Mouse (Mus musculus): ENCODE data around the gene Fam107a.
"Not testable (repeated sequence)": the region's sequence is repeated elsewhere in the genome, so short reads cannot be mapped to it uniquely, and the experiment has no call there.

The Fam107a gene

GRCm38 (mm10) chr14:8315169-8315568 is 2.7 kb downstream of the Fam107a start:
- DNase-seq = no peak

GRCm38 (mm10) chr14:8314536-8314935 is 3.3 kb downstream of the Fam107a start:
- peak; percentile 32 for DNase-seq

GRCm38 (mm10) chr14:8313877-8314276 is 3.9 kb downstream of the Fam107a start:
- no peak for DNase-seq

- DNase-seq = no peak
These were observed 8.1 kb downstream of the Fam107a start for GRCm38 (mm10) chr14:8309621-8310141.

- DNase-seq = no peak
These were observed 9.2 kb downstream of the Fam107a start for GRCm38 (mm10) chr14:8308650-8309049.

- no peak for DNase-seq
These were observed 10.9 kb downstream of the Fam107a start for GRCm38 (mm10) chr14:8306884-8307283.

GRCm38 (mm10) chr14:8305014-8305413 is 12.8 kb downstream of the Fam107a start:
- DNase-seq = no peak

GRCm38 (mm10) chr14:8304082-8304481 is 13.7 kb downstream of the Fam107a start:
- no peak for DNase-seq

GRCm38 (mm10) chr14:8302687-8303086 is 15.1 kb downstream of the Fam107a start:
- no peak for DNase-seq

GRCm38 (mm10) chr14:8300281-8300680 is 17.5 kb downstream of the Fam107a start:
- peak; percentile 33 for DNase-seq

GRCm38 (mm10) chr14:8297889-8298293 is 19.9 kb downstream of the Fam107a start:
- DNase-seq = no peak

- no peak for DNase-seq
These were observed 23.6 kb downstream of the Fam107a start for GRCm38 (mm10) chr14:8294257-8294656.

- peak; percentile 5 for DNase-seq
These were observed 31.2 kb downstream of the Fam107a start for GRCm38 (mm10) chr14:8286595-8286994.

GRCm38 (mm10) chr14:8283784-8284183 is 34.0 kb downstream of the Fam107a start:
- DNase-seq = no peak

GRCm38 (mm10) chr14:8271281-8271680 is 46.5 kb downstream of the Fam107a start:
- DNase-seq = not testable (repeated sequence)

- no peak for DNase-seq
These were observed 53.4 kb downstream of the Fam107a start for GRCm38 (mm10) chr14:8264378-8264777.

- DNase-seq = no peak
These were observed 55.6 kb downstream of the Fam107a start for GRCm38 (mm10) chr14:8262242-8262641.

GRCm38 (mm10) chr14:8260214-8260613 is 57.6 kb downstream of the Fam107a start:
- DNase-seq = no peak

- no peak for DNase-seq
These were observed 58.7 kb downstream of the Fam107a start, which contains the start of gene Acox2 for GRCm38 (mm10) chr14:8259166-8259565. Gene Acox2 (minus strand): TSS chr14:8259353.

GRCm38 (mm10) chr14:8258752-8259151 is 59.1 kb downstream of the Fam107a start:
- DNase-seq = no peak

GRCm38 (mm10) chr14:8258335-8258627 is 59.5 kb downstream of the Fam107a start:
- DNase-seq = no peak

- no peak for DNase-seq
These were observed 60.1 kb downstream of the Fam107a start for GRCm38 (mm10) chr14:8257521-8258334.

GRCm38 (mm10) chr14:8256881-8257280 is 60.9 kb downstream of the Fam107a start:
- no peak for DNase-seq

GRCm38 (mm10) chr14:8256072-8256471 is 61.8 kb downstream of the Fam107a start:
- no peak for DNase-seq
